Mouse (Mus musculus) natural killer cell, adult 2 months (primary cell): ENCODE measurements around the gene Myo15b.

ENCODE experiments used
- DNase-seq, 2 experiments: peaks; one replicate each; pipeline ENCODE4 v3.0.0; 2022; ENCODE audit warnings: low spot score in 2 of 2

The Myo15b gene

DNA sequence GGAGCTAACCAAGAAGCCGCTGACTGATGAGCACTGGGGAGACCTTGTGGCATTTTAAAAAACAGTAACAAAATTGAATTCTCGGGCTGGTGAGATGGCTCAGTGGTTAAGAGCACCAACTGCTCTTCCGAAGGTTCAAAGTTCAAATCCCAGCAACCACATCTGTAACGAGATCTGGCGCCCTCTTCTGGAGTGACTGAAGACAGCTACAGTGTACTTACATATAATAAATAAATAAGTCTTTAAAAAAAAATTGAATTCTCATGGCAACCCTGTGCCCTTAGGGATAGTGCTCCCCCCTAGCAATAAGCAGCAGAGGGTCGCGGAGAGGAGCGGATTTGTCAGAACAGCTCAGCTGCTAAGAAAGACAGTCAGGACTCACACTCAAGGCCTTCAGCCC lies 5.7 kb downstream of the Myo15b start:
- no peak for DNase-seq

DNA sequence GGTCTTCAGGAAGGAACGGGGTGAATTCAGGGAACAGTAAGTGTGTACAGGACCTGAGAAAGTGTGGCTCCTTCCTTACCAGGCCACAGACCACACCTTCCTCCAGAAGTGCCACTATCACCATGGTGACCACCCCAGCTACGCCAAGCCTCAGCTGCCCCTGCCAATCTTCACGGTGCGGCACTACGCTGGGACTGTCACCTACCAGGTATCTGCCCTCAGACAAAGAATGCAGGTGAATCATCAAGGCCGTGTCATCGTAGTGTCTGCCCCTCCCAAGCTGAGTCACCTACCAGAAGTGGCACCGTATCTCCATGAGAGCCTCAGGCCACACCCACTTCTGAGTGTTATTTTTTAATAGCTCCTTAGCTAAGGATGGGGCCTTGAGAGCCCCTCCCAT lies 11.2 kb downstream of the Myo15b start:
- peak; percentile 41 to 46 for DNase-seq

- no peak for DNase-seq
These were observed 14.2 kb downstream of the Myo15b start for GRCm38 (mm10) chr11:115872437-115872836.

DNA sequence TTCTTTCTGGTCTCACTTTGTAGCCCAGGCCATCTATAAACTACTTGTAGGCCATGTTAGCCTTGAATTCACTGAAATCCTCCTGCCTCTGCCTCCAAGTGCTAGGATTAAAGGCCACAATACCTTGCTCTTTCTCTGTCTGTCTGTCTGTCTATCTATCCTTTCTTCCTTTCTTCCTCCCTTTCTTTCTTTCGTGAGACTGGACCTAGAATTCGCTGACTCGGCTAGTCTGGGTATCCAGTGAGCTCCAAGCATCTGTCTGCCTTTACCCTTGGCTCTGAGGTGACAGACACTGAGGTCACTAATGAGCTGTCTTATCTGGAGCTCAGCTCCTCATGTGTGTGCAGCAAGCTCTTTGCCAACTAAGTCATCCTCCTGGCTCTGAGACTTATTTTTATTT lies 17.7 kb downstream of the Myo15b start:
- DNase-seq: no peak

- no peak for DNase-seq
These were observed 18.2 kb downstream of the Myo15b start for GRCm38 (mm10) chr11:115876438-115876837.

GRCm38 (mm10) chr11:115877174-115877755 lies 19.1 kb downstream of the Myo15b start:
- DNase-seq: no peak

- DNase-seq: no peak
These were observed 19.9 kb downstream of the Myo15b start for GRCm38 (mm10) chr11:115878071-115878470.

DNA sequence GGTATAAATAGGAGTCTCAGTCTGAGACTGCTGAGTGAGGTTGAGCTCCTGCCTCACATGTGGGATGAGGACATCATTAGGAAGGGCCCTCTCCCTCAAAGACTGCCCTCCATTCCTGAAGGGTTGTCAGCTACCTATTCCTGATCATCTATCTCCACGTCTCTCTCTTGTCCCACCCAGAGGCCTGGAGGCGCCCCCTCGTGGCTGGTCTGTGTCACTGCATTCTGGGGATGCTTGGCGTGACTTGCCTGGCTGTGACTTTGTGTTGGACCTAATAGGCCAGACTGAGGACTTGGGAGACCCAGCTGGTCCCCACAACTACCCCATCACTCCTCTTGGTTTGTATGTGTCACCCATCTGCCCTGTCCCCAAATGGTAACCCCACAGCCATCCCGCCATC lies 22.8 kb downstream of the Myo15b start:
- peak in 1 of 2 experiments; percentile 53 for DNase-seq

- no peak for DNase-seq
These were observed 25.0 kb downstream of the Myo15b start for GRCm38 (mm10) chr11:115883251-115883650.

DNA sequence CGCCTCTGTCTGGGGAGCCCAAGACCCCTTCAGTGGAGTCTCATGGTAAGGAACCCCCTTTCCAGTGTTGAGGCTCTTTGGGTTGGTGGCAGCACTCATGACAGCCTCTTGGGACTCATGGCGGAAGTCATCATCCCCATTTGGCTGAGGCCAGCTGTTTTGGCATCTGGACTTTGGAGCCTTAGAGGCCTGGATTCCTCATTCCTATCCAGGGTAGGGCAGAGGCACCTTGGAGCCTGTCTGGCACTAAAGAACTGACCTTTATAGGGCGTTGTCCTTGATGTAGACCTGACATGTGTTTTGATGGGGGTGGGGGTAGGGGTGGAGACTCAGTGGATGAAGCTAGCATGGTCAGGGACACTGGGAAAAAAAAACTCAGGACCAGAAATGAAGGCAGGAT lies 26.2 kb downstream of the Myo15b start:
- DNase-seq: no peak

DNA sequence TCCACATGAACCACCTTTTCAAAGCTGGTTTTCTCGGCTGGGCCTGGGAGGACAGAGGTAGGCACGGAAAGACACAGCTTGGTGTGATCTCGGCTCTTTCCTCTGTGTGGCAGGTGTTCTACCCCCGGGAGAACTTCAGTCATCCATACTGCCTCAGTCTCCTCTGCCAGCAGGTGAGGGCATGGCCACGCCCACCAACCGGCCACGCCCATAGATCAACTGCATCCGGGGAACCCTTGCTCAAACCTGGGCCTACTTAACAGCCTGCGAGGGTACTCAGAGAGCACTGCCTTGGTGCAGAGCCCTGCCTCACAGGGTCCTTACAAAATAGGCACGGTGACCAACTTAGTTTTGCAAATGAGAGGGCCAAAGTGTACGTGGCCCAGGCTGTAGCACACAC lies 27.1 kb downstream of the Myo15b start:
- no peak for DNase-seq

GRCm38 (mm10) chr11:115886446-115886845 lies 28.2 kb downstream of the Myo15b start:
- DNase-seq: no peak

DNA sequence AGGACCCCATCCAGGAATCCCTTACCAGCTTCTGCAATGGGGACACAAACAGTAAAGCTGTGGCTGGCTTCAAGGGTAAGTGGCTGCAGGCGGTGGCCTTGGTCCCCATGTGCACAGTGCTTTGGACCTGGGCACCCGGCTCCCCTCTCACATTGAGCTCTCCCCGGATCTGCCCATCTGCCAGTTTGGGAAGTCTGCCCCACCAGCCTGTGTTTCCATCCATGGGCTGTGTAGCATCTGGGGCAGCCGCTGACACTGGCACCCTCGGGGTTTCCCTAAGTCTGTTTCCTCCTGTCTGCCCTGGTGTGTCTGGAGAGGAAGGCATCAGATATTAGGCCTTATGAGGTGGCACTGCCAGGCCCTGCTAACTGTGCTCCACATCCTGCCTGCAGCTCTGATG lies 29.8 kb downstream of the Myo15b start:
- DNase-seq: no peak

GRCm38 (mm10) chr11:115889159-115889558 lies 31.0 kb downstream of the Myo15b start:
- no peak for DNase-seq

- no peak for DNase-seq
These were observed 34.0 kb downstream of the Myo15b start for GRCm38 (mm10) chr11:115892213-115892612.

GRCm38 (mm10) chr11:115893071-115893470 lies 34.9 kb downstream of the Myo15b start:
- DNase-seq: no peak

- no peak for DNase-seq
These were observed 36.7 kb downstream of the Myo15b start for GRCm38 (mm10) chr11:115894755-115895520.

DNA sequence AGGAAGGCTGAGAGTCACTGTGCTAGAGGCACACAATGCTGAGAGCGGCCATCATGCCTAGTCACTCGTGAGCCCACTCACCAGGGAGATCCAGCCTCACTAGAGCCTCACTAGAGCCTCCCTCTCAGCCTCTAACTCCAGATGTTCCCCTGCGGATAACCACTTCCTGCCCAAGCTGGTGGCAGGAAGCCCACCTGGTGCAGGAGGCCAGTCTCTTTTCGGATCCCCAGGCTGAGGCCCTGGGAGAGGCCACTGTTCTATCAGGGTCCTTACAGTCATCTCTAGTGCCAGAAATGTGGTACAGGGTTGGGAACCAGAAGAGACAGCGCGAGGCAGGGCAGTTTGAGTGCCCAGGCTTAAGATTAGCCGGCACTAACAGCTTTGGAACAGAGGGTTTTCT lies 40.2 kb downstream of the Myo15b start:
- DNase-seq: no peak

- DNase-seq: peak; percentile 36 to 63
These were observed 40.7 kb downstream of the Myo15b start for GRCm38 (mm10) chr11:115898886-115899285.

DNA sequence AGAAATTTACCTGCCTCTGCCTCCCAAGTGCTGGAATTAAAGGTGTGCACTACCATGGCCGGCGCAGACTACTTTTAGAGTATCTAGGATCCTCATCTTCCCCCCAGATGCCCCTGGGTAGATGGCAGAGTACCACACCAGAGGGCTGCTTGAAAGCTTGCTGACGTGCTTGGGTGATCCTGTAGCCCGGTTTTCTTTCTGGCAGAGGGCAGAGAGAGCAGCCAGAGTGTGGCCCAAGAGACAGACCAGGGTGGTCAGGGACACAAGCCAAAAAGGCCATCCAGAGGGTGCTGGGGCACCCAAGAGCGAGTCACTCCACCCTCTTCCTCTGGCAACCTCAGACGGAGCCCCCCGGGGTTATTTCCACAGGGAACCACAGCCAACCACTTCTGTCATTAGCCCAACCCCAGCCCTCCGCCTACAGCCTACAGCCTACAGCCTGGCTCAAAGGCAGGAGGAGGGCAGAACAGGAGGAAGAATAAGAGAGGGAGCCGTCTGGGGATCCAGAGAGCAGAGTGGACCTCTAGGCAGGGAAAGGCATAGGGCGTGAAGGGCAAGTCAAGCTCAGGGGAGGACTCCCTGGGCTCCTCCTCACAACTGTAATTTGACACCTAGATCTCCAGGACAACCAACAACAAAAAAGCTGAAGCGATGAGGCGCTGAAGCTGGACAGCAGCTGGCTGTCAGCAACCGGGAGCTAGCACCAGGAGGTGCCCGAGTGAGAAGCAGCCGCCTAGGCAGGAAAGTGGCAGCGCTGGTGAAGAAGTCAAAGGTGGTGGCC lies 41.5 kb downstream of the Myo15b start, which contains the start of gene Smim5:
Gene Smim5, plus strand, starts transcription at position 481 of the 781 bp plus-strand sequence.
- no peak for DNase-seq

- DNase-seq: no peak
These were observed 42.5 kb downstream of the Myo15b start for GRCm38 (mm10) chr11:115900561-115901337.
